Mouse (Mus musculus) C2C12 (cell line): ENCODE measurements around the gene Vapb. TPM values are rescaled to one million over a fixed set of nuclear protein-coding genes. Genes with fewer than 3 reads are reported as not detected.

Source experiments
- H3K27me3 ChIP-seq: one replicate; pipeline ENCODE4 v1.6.1; 2011; ENCODE audit not compliant: control insufficient read depth, insufficient read depth, insufficient read length
- H3K36me3 ChIP-seq: one replicate; pipeline ENCODE4 v1.6.1; 2011; ENCODE audit not compliant: control insufficient read depth, insufficient read depth
- H3K4me3 ChIP-seq: one replicate; pipeline ENCODE4 v1.5.1; 2011; ENCODE audit warnings: mild to moderate bottlenecking, control low read depth; ENCODE audit not compliant: poor library complexity, insufficient read depth, severe bottlenecking
- H3K79me2 ChIP-seq: one replicate; pipeline ENCODE4 v1.6.1; 2011; ENCODE audit not compliant: control insufficient read depth, insufficient read depth
- H3K79me3 ChIP-seq: one replicate; pipeline ENCODE4 v1.6.1; 2011; ENCODE audit warnings: low read depth, control low read depth
- H3ac ChIP-seq: one replicate; pipeline ENCODE3; 2011; ENCODE audit warnings: low read depth; ENCODE audit not compliant: control insufficient read depth, insufficient read length
- CEBPB ChIP-seq: IDR thresholded peaks from one replicate; pipeline ENCODE4 v1.6.1; 2011; ENCODE audit warnings: low read depth, mild to moderate bottlenecking, control low read depth, moderate library complexity
- CTCF ChIP-seq: IDR thresholded peaks from one replicate; pipeline ENCODE4 v1.5.1; 2011; ENCODE audit not compliant: control insufficient read depth, insufficient read depth, insufficient read length
- FOSL1 ChIP-seq: IDR thresholded peaks from one replicate; pipeline ENCODE4 v1.8.0; 2011; ENCODE audit warnings: mild to moderate bottlenecking, low read length; ENCODE audit not compliant: poor library complexity, insufficient read depth, severe bottlenecking
- MAX ChIP-seq: IDR thresholded peaks from one replicate; pipeline ENCODE4 v1.6.1; 2011; ENCODE audit warnings: mild to moderate bottlenecking, control low read depth
- MYOD1 ChIP-seq: IDR thresholded peaks from one replicate; pipeline ENCODE4 v1.6.1; 2011; ENCODE audit warnings: low read depth; ENCODE audit not compliant: control insufficient read depth, insufficient read length
- MYOG ChIP-seq: IDR thresholded peaks from one replicate; pipeline ENCODE4 v1.6.1; 2011; ENCODE audit not compliant: control insufficient read depth, insufficient read length; ENCODE audit errors: extremely low read depth
- USF1 ChIP-seq: IDR thresholded peaks from one replicate; pipeline ENCODE4 v1.6.1; 2011; ENCODE audit warnings: low read depth, mild to moderate bottlenecking, control low read depth, moderate library complexity
- polyA plus RNA-seq: library from polyadenylated mRNA; unstranded; fragments of >200 nt; fragmentation: generic; extraction: Trizol; gene quantifications from one replicate; pipeline ENCODE4 v1.2.1, GENCODE M21; 2012; ENCODE audit warnings: missing spikeins

Gene Vapb
- polyA plus RNA-seq, 1 experiment, result 37.4 TPM

DNA sequence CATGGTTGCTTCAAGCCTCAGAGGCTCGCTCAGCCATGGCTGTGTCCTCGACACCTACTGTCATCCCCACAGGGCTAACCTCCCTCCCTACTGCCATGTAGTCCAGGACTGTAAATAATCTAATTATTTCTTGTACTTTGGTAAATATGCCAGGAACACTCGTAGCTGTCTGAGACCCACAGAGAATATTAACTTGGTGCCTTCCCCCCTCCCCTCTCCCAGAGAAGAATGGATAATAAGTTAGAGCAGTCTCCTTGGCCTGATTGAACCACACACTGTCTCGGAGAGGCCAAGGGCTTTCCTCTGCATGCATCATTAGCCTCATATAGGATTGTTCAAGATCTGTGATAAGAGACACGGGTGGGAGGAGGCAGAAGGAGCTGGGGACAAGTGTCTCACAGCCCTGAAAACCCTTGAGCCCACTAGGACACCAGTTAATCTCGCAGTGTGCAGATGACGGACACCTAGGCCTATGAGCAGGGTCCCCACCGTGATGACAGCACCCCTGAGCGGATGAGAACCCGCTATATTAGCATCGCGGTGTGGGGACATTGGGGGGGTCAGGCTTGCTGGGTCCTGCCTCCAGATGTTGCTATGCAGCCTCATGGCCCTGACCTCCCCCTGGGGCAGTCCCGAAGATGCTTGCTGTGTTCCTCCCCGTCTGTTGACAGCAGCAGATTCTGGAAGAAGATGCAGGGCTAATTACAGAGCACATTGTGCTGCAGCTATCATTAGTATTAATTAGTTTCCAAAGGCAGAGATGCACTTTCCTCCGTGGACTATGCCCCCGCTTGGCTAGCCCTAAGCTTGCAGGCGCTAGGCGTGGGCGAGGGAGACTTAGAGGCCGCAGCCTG is 54.8 kb downstream of the Vapb start:
- Histone ChIP-seq H3K27me3 (no peaks in the 10 kb centered on the region), H3ac (no peak overlapping the region)
- TF ChIP-seq MYOG (no peak), MYOD1 (no peak), CTCF (no peak), CEBPB (no peak), USF1 (no peak)

DNA sequence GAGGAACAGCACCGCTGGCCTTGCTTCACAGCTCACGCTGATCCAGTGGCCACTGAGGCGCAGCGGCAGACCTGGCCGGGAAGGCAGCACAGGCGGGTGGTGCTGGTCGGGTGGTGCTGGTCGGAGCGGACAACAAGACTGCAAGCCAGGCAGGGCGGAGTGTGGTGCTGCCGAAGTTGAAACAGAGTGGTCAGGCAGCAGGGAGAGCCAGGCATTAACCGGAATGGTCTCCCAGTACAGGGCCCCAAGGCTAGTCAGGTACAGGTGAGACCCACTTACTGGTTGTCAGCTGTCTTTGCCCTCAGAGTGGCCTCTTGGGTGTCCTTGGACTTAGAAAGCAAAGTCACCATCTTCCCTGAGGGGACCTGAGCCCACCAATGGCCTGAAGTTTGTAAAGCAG is 56.7 kb downstream of the Vapb start:
- Histone ChIP-seq H3ac (no peak overlapping the region), H3K36me3 (no peaks in the 10 kb centered on the region), H3K27me3 (no peaks in the 10 kb centered on the region), H3K79me3 (no peaks in the 10 kb centered on the region), H3K79me2 (no peaks in the 10 kb centered on the region), H3K4me3 (no peak overlapping the region)
- TF ChIP-seq MAX (no peak), CEBPB (no peak), MYOD1 (no peak), MYOG (no peak), FOSL1 (no peak), USF1 (no peak), CTCF (no peak)

More for the DNA sequence above, 54.8 kb downstream of the Vapb start:
- no peak overlapping the region for H3K4me3 ChIP-seq
- H3K79me3 ChIP-seq, result no peaks in the 10 kb centered on the region
- H3K36me3 ChIP-seq, result no peaks in the 10 kb centered on the region
- no peaks in the 10 kb centered on the region for H3K79me2 ChIP-seq

GRCm38 (mm10) chr2:173794531-173795510 is 57.5 kb downstream of the Vapb start:
- H3K79me3 ChIP-seq, result no peaks in the 10 kb centered on the region
- H3ac ChIP-seq, result no peak overlapping the region
- H3K4me3 ChIP-seq, result no peak overlapping the region
- no peaks in the 10 kb centered on the region for H3K27me3 ChIP-seq
- no peaks in the 10 kb centered on the region for H3K79me2 ChIP-seq
- no peaks in the 10 kb centered on the region for H3K36me3 ChIP-seq
- TF ChIP-seq FOSL1 (no peak), MAX (no peak), CEBPB (no peak), CTCF (no peak), MYOD1 (no peak), MYOG (no peak), USF1 (no peak)

GRCm38 (mm10) chr2:173795801-173796673 is 58.7 kb downstream of the Vapb start:
- H3K79me2 ChIP-seq, result no peaks in the 10 kb centered on the region
- H3K36me3 ChIP-seq, result no peaks in the 10 kb centered on the region
- no peaks in the 10 kb centered on the region for H3K27me3 ChIP-seq
- H3K4me3 ChIP-seq, result no peak overlapping the region
- no peak overlapping the region for H3ac ChIP-seq
- TF ChIP-seq FOSL1 (no peak), USF1 (no peak), MAX (no peak), CTCF (no peak), CEBPB (no peak), MYOD1 (no peak), MYOG (no peak)
- H3K79me3 ChIP-seq, result no peaks in the 10 kb centered on the region

DNA sequence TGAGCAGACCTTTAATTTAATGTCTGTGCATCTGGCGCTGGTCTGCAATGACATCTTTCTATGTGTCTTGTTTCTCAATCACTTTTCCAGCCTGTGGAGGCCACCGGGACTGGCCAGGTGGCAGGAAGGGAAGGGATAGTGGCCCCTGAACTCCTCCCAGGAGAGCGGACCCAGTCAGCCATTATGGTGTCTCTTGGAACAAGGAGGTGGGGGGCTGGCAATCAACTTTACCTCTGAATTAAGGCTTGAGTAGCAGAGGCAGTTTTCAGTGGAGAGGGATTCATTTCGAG is 59.3 kb downstream of the Vapb start:
- Histone ChIP-seq H3ac (no peak overlapping the region), H3K27me3 (no peaks in the 10 kb centered on the region), H3K36me3 (no peaks in the 10 kb centered on the region), H3K79me3 (no peaks in the 10 kb centered on the region), H3K79me2 (no peaks in the 10 kb centered on the region), H3K4me3 (no peak overlapping the region)
- TF ChIP-seq MYOG (no peak), FOSL1 (no peak), MYOD1 (no peak), MAX (no peak), USF1 (no peak)
